In the genomic region with DNA sequence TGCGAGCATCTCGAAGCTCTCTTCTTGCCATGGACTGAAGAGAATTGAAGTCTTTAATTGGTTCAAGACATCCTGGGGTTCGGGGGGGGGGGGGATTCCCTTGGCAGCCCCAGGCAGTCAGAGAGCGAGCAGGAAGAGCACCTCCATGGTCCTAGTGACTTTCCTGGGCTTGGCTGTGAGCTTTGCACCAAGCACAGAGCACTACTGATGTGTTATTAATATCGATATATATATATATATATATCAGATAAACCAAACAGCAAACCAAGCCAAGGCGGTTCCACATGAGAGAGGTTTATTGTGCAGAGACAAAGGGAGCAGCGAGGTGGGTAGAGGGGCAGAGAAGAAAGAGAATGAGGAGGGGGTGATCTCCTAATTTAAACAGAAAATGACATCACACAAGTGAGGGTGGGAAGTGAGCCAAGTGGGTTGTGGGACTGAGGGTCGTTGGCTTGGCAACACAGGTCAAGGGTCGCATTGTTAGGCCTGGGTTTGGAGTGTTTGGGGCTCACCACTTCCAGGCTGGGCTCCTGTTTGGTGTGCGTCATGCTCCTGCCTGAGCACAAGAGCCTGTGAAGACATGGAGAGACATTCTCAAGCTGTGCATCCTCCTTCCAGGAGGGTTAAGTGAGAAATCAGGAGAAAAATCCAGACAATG, we compare ENCODE assay signal across 11 mouse cellular contexts.
A peak's percentile ranks its signal among the peaks of the same experiment; 100 is the strongest.
DNase-seq lines count a peak whose midpoint lies in the region; ATAC-seq and TF ChIP-seq lines count a peak whose summit lies in the region.
"Had no signal": no experiment of that assay in that cellular context is flagged by ENCODE, and none has a peak within 500 bp of the region (broad histone marks: within the 10 kb centered on the region; RNA-seq: fewer than 3 reads in every experiment).

No protein-coding gene starts in this region.

- peaks cover 5% of the 10 kb centered on the region for H3K4me1 ChIP-seq in heart, adult 2 months (ENCODE audit: control insufficient read depth, insufficient read depth, low read length)
- H3K4me1 ChIP-seq in intestine, embryonic 16.5 days (ENCODE audit: control insufficient read depth, insufficient read depth, low read length), result peaks cover 14% of the 10 kb centered on the region; the same call in 1 of the 2 replicates
- H3K4me1 ChIP-seq in intestine, postnatal 0 days (replicated peaks; ENCODE audit: control insufficient read depth, insufficient read depth, low read length), result no peaks in the 10 kb centered on the region
- H3K4me1 ChIP-seq in midbrain, embryonic 13.5 days (replicated peaks), result no peaks in the 10 kb centered on the region
- no peaks in the 10 kb centered on the region for H3K4me1 ChIP-seq in midbrain, embryonic 15.5 days
- H3K4me1 ChIP-seq in limb, embryonic 14.5 days (ENCODE audit: control insufficient read depth, insufficient read depth, low read length), result peaks cover 5% of the 10 kb centered on the region; the same call in 1 of the 2 replicates

- 53% methylated on average over 10 of the region's 10 CpGs for WGBS in heart, adult 2 months
- WGBS in intestine, embryonic 16.5 days, result 60% methylated on average over 10 of the region's 10 CpGs
- WGBS in intestine, postnatal 0 days, result 60% methylated on average over 10 of the region's 10 CpGs
- WGBS in midbrain, embryonic 13.5 days, result 46% methylated on average over 10 of the region's 10 CpGs
- 46% methylated on average over 10 of the region's 10 CpGs for WGBS in midbrain, embryonic 15.5 days
- WGBS in limb, embryonic 14.5 days, result 56% methylated on average over 10 of the region's 10 CpGs

- H3K27ac ChIP-seq in heart, adult 2 months, result peak overlapping the region; percentile 60
- H3K27ac ChIP-seq in intestine, embryonic 16.5 days (ENCODE audit: low read length), result peak overlapping the region; percentile 45
- no peak overlapping the region for H3K27ac ChIP-seq in intestine, postnatal 0 days (ENCODE audit: low read depth, low read length)
- no peak overlapping the region for H3K27ac ChIP-seq in midbrain, embryonic 13.5 days
- no peak overlapping the region for H3K27ac ChIP-seq in midbrain, embryonic 15.5 days
- H3K27ac ChIP-seq in limb, embryonic 14.5 days (replicated peaks; ENCODE audit: low read depth, low read length), result no peak overlapping the region

- intact Hi-C loops in heart, adult 2 months (cut with DNase I), result loop anchor here (5.0 kb wide), 1 partner anchor 51 kb away; no protein-coding TSS in a partner anchor

- no peak for DNase-seq in heart, adult 2 months
- DNase-seq in heart, adult 8-10 months (ENCODE audit: low spot score), result no peak
- no peak for DNase-seq in limb, embryonic 14.5 days (ENCODE audit: low spot score)
- DNase-seq: adrenal gland, postnatal 10 days; B cell, adult 2 months; liver, postnatal 0 days had no signal

- no peaks in the 10 kb centered on the region for H3K27me3 ChIP-seq in heart, adult 2 months (ENCODE audit: control insufficient read depth, insufficient read depth, low read length)
- no peaks in the 10 kb centered on the region for H3K27me3 ChIP-seq in intestine, embryonic 16.5 days (replicated peaks; ENCODE audit: control insufficient read depth, insufficient read depth, low read length)
- no peaks in the 10 kb centered on the region for H3K27me3 ChIP-seq in intestine, postnatal 0 days (replicated peaks; ENCODE audit: control insufficient read depth, insufficient read depth, low read length)
- H3K27me3 ChIP-seq in midbrain, embryonic 13.5 days, result no peaks in the 10 kb centered on the region
- no peaks in the 10 kb centered on the region for H3K27me3 ChIP-seq in midbrain, embryonic 15.5 days (replicated peaks)
- no peaks in the 10 kb centered on the region for H3K27me3 ChIP-seq in limb, embryonic 14.5 days (ENCODE audit: control insufficient read depth, insufficient read depth, low read length)

- no peak overlapping the region for H3K4me3 ChIP-seq in heart, adult 2 months
- H3K4me3 ChIP-seq in intestine, embryonic 16.5 days (ENCODE audit: low read length), result no peak overlapping the region
- no peak overlapping the region for H3K4me3 ChIP-seq in intestine, postnatal 0 days (ENCODE audit: low read depth, low read length)
- no peak overlapping the region for H3K4me3 ChIP-seq in midbrain, embryonic 13.5 days (replicated peaks)
- no peak overlapping the region for H3K4me3 ChIP-seq in midbrain, embryonic 15.5 days
- no peak overlapping the region for H3K4me3 ChIP-seq in limb, embryonic 14.5 days (replicated peaks; ENCODE audit: low read length)

- no peak for TF ChIP-seq POLR2A in heart, adult 2 months (IDR thresholded peaks at IDR 0.05; ENCODE audit: insufficient read depth, low read depth, low read length)
- no peak for TF ChIP-seq POLR2A in limb, embryonic 14.5 days (IDR thresholded peaks at IDR 0.05; ENCODE audit: borderline replicate concordance, extremely low read depth, insufficient read depth, insufficient read length)

- no peak for TF ChIP-seq CTCF in heart, adult 2 months (IDR thresholded peaks at IDR 0.05)
- no peak for TF ChIP-seq CTCF in intestine, postnatal 0 days (IDR thresholded peaks at IDR 0.05; ENCODE audit: low read depth)

- no peaks in the 10 kb centered on the region for H3K79me2 ChIP-seq in heart, adult 2 months (replicated peaks; ENCODE audit: control insufficient read depth, insufficient read depth, low read length)

- H3K4me2 ChIP-seq in intestine, embryonic 16.5 days (ENCODE audit: low read depth, low read length), result no peak overlapping the region
- H3K4me2 ChIP-seq in intestine, postnatal 0 days (replicated peaks; ENCODE audit: low read depth), result no peak overlapping the region
- no peak overlapping the region for H3K4me2 ChIP-seq in midbrain, embryonic 13.5 days (replicated peaks)
- H3K4me2 ChIP-seq in midbrain, embryonic 15.5 days, result no peak overlapping the region
- no peak overlapping the region for H3K4me2 ChIP-seq in limb, embryonic 14.5 days (replicated peaks; ENCODE audit: low read depth, low read length, severe bottlenecking)

- no peak for ATAC-seq in intestine, embryonic 16.5 days
- no peak for ATAC-seq in intestine, postnatal 0 days
- peak; percentile 55 for ATAC-seq in midbrain, embryonic 13.5 days
- no peak for ATAC-seq in midbrain, embryonic 15.5 days (replicated peaks)
- ATAC-seq in limb, embryonic 14.5 days (ENCODE audit: low FRiP score, low read depth), result 0 out of 2 replicates have a peak, but pooled peaks have one; percentile 9
- ATAC-seq in megakaryocyte-erythroid progenitor cell, adult 5-6 weeks (replicated peaks; ENCODE audit: low FRiP score, low TSS enrichment, poor library complexity, severe bottlenecking), result no peak
- ATAC-seq: liver, postnatal 0 days had no signal

- H3K9me3 ChIP-seq in intestine, embryonic 16.5 days (ENCODE audit: control insufficient read depth, low read length), result no peaks in the 10 kb centered on the region; the same call in 1 of the 2 replicates
- no peaks in the 10 kb centered on the region for H3K9me3 ChIP-seq in intestine, postnatal 0 days (ENCODE audit: control insufficient read depth)
- peaks cover 8% of the 10 kb centered on the region; the same call in 1 of the 2 replicates for H3K9me3 ChIP-seq in midbrain, embryonic 13.5 days
- H3K9me3 ChIP-seq in midbrain, embryonic 15.5 days, result no peaks in the 10 kb centered on the region
- H3K9me3 ChIP-seq in limb, embryonic 14.5 days (ENCODE audit: control insufficient read depth, low read length), result no peaks in the 10 kb centered on the region

- TF ChIP-seq EP300 in heart, adult 2 months (IDR thresholded peaks at IDR 0.05; ENCODE audit: insufficient read depth, low read depth, low read length), result no peak

- H3K9ac ChIP-seq in heart, adult 2 months (ENCODE audit: low read depth, low read length), result no peak overlapping the region
- H3K9ac ChIP-seq in intestine, embryonic 16.5 days (ENCODE audit: low read depth, low read length), result no peak overlapping the region
- no peak overlapping the region for H3K9ac ChIP-seq in intestine, postnatal 0 days (ENCODE audit: low read depth, low read length)
- H3K9ac ChIP-seq in midbrain, embryonic 13.5 days (replicated peaks), result no peak overlapping the region
- H3K9ac ChIP-seq in midbrain, embryonic 15.5 days, result no peak overlapping the region
- no peak overlapping the region for H3K9ac ChIP-seq in limb, embryonic 14.5 days (ENCODE audit: low read depth, low read length, severe bottlenecking)
- H3K9ac ChIP-seq: liver, postnatal 0 days had no signal

- peaks cover 6% of the 10 kb centered on the region for H3K36me3 ChIP-seq in heart, adult 2 months (ENCODE audit: control insufficient read depth, insufficient read depth, low read length)
- H3K36me3 ChIP-seq in intestine, embryonic 16.5 days (ENCODE audit: control insufficient read depth, insufficient read depth, low read length), result no peaks in the 10 kb centered on the region
- H3K36me3 ChIP-seq in intestine, postnatal 0 days (ENCODE audit: control insufficient read depth, insufficient read depth), result no peaks in the 10 kb centered on the region
- no peaks in the 10 kb centered on the region for H3K36me3 ChIP-seq in midbrain, embryonic 13.5 days
- H3K36me3 ChIP-seq in midbrain, embryonic 15.5 days (replicated peaks), result no peaks in the 10 kb centered on the region
- H3K36me3 ChIP-seq in limb, embryonic 14.5 days (ENCODE audit: control insufficient read depth, insufficient read depth, low read length), result no peaks in the 10 kb centered on the region

Comparison
In these comparisons a context has a peak if more than half of its experiments do, and no peak if none do; other contexts are left out.
1. H3K27ac ChIP-seq: peak in heart, adult 2 months (single experiment) and intestine, embryonic 16.5 days (single experiment); none in intestine, postnatal 0 days (single experiment), midbrain, embryonic 13.5 days (single experiment), midbrain, embryonic 15.5 days (single experiment) and limb, embryonic 14.5 days (single experiment).
2. ATAC-seq: peak in midbrain, embryonic 13.5 days (single experiment) and limb, embryonic 14.5 days (single experiment); none in intestine, embryonic 16.5 days (single experiment), intestine, postnatal 0 days (single experiment), midbrain, embryonic 15.5 days (single experiment) and megakaryocyte-erythroid progenitor cell, adult 5-6 weeks (single experiment).